Mouse (Mus musculus) gastrocnemius, adult 2 months (tissue): Measurements from ENCODE around the gene Gm45711. TPM values are rescaled to one million over a fixed set of nuclear protein-coding genes. Genes with fewer than 3 reads are reported as not detected.
A peak's percentile ranks its signal among the peaks of the same experiment; 100 is the strongest.
"Not testable (repeated sequence)": the region's sequence is repeated elsewhere in the genome, so short reads cannot be mapped to it uniquely, and the experiment has no call there.

ENCODE experiments used
- DNase-seq: peaks from one replicate; pipeline ENCODE4 v3.0.0; 2022
- H3K27ac ChIP-seq: fragments of 200-600 bp; 2 replicates; pipeline ENCODE4 v1.8.1; 2022; ENCODE audit warnings: mild to moderate bottlenecking
- H3K4me3 ChIP-seq: fragments of 200-600 bp; 2 replicates; pipeline ENCODE4 v1.8.1; 2022; ENCODE audit warnings: mild to moderate bottlenecking, moderate library complexity
- CTCF ChIP-seq: fragments of 200-600 bp; IDR thresholded peaks from 2 replicates; pipeline ENCODE4 v1.8.1; 2022; ENCODE audit warnings: antibody characterized with exemption, mild to moderate bottlenecking, moderate library complexity
- intact Hi-C: fragments of 180-260 bp; cut with DNase I; formaldehyde crosslinking; loops from one replicate; pipeline ENCODE4 v1.15.1; 2025
- total RNA-seq, 2 experiments: library from RNA; stranded (reverse); gene quantifications; 2 replicates each; pipeline ENCODE4 v1.2.3; 2021

Gene Gm45711
- total RNA-seq, 2 experiments from 2014 or later: not detected

DNA sequence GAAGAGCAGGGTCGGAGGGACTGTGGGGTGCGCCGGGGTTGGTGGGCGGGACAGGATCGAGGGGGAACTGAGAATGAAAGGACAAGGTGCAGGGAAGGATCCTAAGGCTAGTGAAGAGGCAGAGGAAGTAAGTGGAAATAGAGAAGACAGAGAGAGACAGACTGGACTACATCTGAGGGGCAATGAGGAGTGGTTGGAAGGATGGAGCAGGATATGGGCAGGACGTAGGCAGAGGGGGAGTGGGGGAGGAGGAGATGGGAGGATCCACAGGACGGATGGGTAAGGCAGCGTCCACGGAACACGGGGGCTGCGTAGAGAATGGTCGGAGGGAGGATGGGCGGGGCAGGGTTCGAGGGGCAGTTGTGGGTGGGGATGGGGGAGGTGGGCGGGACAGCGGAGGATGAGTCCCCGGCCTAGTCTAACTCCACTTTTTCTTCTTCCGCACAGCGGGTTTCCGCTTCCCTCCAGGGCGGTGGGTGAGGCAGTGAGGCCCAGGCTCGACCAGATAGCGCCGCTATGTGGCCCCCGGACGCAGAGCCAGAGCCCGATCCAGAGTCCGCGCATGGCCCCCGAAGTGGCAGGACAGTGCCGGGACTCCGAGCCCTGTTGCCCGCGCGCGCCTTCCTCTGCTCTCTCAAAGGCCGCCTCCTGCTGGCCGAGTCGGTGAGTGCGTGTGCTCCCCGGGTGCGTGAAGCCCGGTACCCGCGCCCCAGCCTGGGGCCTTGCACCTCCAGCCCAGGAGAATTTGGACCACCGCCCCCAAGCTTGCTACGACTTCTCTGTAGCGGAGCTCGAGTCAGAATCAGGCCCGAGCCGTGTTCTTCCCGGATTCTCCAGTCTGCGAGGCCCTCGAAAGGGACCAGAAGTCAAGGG is 30.6 kb upstream of the Gm45711 start:
- Histone ChIP-seq H3K4me3 (peak overlapping the region; percentile 88), H3K27ac (peak overlapping the region; percentile 93)
- intact Hi-C loops: loop anchor here (5.0 kb wide), 1 partner anchor 88 kb away; the partner anchor contains the start of gene Cklf
- peak; percentile 72 for TF ChIP-seq CTCF
- peak; percentile 84 for DNase-seq

DNA sequence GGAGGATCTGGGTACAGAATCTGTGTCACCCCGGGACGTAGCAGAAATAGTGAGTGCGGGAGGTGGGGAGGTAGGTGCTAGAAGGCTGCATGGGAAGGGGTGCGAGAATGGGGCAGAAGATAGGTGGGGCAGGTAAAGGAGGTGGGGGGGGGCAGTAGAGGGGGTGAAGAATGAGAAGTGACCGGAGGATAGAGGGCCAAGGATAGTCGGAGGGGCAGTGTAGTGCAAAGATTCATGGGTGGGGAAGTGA is 30.0 kb upstream of the Gm45711 start:
- TF ChIP-seq CTCF: no peak
- peak overlapping the region; percentile 88 for H3K4me3 ChIP-seq
- intact Hi-C loops: loop anchor here (5.0 kb wide), 1 partner anchor 88 kb away; the partner anchor contains the start of gene Cklf
- H3K27ac ChIP-seq: peak overlapping the region; percentile 93
- DNase-seq: no peak

DNA sequence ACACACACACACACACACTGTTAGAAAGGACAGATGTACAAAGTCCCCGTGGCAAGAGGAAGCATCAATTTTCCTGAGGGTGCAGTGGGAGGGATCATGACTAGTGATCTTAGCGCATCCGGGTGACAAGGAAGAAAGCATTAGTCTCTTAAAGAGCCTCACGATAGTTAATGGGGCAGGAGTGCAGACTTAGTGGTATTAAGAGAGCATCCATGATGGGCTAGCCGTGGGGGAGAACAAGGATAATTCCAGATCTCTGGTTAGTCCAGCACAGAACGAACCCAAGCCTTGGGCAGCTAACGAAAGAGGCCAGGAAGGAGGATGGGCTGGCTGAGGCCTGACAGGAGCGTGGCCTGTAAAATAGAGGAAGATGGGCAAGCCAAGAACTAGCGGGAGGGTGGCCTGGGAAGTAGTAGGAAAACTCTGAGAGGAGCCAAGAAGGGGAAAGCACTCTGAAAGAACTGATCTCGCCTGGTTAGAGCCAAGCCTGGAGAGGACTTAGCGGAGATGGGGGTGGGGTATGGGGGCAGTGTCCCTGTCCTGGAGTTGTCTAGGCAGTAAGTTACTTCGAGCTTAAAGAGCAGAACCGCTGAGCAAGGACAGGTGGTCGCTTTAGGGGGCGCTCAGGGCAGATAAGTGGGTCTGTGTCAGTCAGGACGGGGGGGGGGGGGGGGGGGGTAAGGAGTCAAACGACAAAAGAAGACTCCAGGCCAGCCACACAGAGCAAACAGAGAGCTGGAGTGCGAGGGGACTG is 29.5 kb upstream of the Gm45711 start, which contains the start of gene Cmtm3:
TSS of gene Cmtm3 (plus strand) at position 182 of the 754 bp plus-strand sequence.
- H3K4me3 ChIP-seq: peak within 1 kb of the TSS; percentile 88
- H3K27ac ChIP-seq: peak within 1 kb of the TSS; percentile 93
- DNase-seq: peak; percentile 29
- intact Hi-C loops: no loop called here
- no peak for TF ChIP-seq CTCF

DNA sequence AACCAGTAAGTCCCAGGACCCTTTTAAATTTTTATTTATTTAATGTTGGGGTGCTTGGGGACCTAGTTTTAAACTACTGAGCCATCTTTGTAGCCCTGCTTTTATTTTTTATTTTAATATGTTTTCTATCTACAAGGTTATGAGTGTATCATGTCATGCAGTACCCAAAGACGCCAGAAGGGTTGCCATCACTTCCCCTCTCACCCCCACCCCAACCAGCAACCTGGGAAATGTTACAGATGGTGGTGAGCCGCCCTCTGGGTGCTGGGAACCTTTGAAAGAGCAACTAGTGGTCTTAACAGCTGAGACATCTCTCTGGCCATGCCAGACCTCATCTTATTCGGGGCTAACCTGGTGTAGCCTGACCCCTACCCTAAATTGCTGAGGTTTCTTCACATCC is 28.0 kb upstream of the Gm45711 start:
- DNase-seq: no peak
- H3K27ac ChIP-seq: no peak overlapping the region
- H3K4me3 ChIP-seq: no peak overlapping the region
- intact Hi-C loops: no loop called here
- no peak for TF ChIP-seq CTCF

DNA sequence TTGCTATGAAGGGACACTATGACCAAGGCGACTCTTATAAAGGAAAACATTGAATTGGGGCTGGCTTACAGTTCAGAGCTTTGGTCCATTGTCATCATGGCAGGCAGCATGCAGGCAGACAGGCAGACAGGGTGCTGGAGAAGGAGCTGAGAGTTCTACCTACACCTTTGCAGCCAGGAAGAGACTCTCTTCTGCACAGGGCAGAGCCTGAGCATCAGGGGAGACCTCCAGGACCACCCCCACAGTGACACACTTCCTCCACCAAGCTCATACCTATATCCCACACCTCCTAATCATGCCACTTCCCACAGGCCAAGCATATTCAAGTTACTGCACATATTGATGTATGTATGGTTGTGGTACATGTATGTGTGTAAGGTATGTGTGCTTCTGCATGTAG is 26.9 kb upstream of the Gm45711 start:
- intact Hi-C loops: no loop called here
- no peak for DNase-seq
- TF ChIP-seq CTCF: no peak
- Histone ChIP-seq H3K4me3 (no peak overlapping the region), H3K27ac (no peak overlapping the region)

DNA sequence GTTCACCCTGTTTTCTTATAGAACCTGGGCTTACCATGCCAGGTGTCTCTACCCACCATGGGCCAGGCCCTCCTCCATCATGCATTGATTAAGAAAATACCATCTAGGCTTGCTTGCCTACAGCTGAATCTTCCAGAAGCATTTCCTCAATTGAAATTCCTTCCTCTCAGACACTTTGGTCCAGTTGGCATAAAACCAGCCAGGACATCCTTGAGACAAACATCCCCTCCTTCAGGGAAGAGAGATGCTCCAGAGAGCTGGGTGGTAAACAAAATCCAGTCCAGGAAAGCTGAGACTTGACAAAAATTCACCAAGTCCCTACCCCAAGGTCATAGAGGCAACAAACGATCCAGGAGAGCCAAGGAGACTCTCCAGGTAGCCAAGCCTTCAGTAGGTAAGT is 24.3 kb upstream of the Gm45711 start:
- Histone ChIP-seq H3K4me3 (no peak overlapping the region), H3K27ac (no peak overlapping the region)
- DNase-seq: no peak
- intact Hi-C loops: no loop called here
- no peak for TF ChIP-seq CTCF

DNA sequence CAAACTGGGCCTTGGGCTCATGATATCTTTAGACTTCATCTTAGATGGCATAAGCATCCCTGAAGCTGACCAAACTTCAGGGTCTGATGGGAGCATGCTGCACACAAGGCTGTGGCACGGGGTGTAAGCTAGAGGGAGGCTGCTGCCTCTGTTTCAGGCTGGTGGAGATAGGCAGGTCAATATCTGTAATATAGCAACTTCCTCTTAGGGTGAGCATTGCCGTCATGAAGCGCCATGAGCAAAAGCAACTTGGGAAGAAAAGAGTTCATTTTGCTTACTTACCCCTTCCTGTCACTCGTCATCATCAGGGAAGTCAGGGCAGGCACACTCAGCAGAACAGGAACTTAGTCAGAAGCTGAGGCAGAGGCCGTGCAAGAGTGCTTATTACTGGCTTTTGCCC is 23.9 kb upstream of the Gm45711 start:
- no peak for TF ChIP-seq CTCF
- no peak for DNase-seq
- intact Hi-C loops: no loop called here
- H3K4me3 ChIP-seq: no peak overlapping the region
- no peak overlapping the region for H3K27ac ChIP-seq

DNA sequence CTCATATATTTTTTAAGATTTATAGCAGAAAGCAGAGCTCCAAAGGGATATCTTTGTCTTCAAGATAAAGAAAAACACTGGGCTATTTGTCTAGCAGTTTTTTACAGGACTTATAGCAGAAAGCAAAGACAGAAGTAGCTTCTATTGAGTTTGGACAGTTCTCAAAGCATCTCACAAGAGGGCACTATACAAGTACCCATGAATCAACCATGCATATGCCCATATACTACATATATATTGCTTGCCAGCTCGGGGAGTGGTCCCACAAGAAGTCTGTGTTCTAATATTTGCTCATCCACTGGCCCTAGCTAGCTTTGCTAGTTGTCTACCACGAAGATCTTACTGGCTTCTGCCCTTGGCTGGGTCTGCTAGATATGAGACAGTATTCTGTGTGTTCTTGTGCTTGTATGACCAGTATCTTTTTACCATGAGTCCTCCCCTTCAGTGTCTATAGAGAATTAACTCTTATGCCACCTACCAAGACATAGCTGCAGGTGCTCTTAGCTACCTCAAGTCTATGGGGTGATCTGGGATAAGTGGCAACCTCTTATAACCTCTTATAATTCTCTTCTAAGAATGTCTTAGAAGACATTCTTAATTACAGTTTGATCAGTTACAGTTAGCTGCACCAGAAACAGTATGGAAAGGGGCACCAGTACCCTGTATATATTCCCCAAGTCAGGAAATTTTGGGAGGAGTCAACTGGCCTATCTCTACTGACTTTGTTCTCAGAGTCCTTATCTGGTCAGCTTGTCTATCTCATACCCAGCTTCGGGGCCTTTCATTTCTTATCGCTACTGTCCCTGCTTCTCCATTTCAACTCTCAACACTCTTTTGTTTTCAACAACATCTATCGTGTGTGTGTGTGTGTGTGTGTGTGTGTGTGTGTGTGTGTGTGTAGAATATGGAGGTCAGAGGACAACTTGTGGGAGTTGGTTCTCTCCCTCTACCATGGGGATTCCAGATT is 23.1 kb upstream of the Gm45711 start:
- Histone ChIP-seq H3K27ac (no peak overlapping the region), H3K4me3 (no peak overlapping the region)
- no peak for DNase-seq
- intact Hi-C loops: no loop called here
- TF ChIP-seq CTCF: no peak

DNA sequence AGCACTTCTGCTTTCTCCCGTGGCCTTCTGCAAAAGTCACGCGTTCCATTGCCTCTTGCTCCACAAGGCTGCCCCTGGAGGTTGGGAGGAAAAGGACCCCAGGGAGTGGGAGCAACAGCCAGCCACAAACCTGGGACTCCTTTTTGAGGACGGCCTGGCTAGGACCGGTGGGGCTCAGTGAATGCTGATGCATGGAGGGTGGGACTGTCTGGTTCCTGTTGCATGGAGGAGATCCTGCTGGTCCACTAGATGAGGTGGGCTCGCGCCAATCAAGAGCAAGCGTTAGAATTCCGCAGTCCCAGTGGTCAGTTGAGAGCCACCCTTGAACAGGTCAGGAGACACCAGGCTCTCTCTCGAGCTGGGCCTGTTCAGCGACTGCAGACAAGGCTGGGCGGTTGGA is 12.0 kb upstream of the Gm45711 start, which contains the start of gene Cmtm2b:
TSS of gene Cmtm2b (plus strand) at position 301 of the 400 bp plus-strand sequence.
- DNase-seq, H3K4me3 ChIP-seq, intact Hi-C loops, H3K27ac ChIP-seq: not testable (repeated sequence)

DNA sequence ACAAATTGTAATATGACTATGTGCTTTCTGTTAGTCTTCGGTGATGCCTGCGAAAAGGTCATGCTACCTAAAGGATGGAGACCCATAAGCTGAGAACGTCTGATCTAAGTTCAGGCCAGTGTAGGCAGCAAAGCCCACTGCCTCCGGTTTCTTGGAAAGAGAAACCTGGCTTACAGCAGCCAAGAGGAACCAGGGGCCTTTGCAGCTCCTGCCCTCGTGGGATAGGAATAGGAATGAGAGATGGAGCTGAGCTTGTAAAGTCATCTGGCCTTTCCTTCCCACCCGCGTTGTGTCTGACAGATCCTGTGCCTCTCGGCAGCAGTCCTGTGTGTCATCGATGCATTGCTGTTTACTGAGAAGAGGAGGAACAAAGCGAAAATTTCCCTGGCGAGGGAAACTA is 11.4 kb upstream of the Gm45711 start, which contains the start of gene Gm11020:
TSS of gene Gm11020 (plus strand) at position 301 of the 400 bp plus-strand sequence.
- intact Hi-C loops: not testable (repeated sequence)

DNA sequence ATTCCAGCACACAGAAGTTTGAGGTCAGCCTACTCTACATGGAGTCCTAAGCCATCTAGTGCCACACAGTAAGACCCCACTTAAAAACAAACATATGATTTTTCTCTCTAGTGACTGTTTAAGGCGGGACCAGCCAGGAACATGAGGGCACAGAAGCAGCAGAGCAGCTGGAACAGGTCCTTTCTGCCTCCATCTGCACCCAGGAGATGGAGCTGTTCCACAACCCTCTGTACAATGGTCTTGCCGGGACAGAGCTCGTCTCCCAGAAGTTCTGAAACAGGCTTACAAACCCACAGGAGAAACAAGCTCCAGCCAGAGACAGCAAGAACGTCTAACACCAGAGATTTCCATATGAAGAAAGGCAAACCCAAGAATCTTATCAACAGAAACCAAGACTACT is 3.4 kb upstream of the Gm45711 start:
- peak; percentile 38 for DNase-seq
- TF ChIP-seq CTCF: peak; percentile 45
- H3K4me3 ChIP-seq: no peak overlapping the region
- intact Hi-C loops: no loop called here
- no peak overlapping the region for H3K27ac ChIP-seq

More for the DNA sequence above, 11.4 kb upstream of the Gm45711 start, which contains the start of gene Gm11020:
- DNase-seq, H3K27ac ChIP-seq, H3K4me3 ChIP-seq: not testable (repeated sequence)

DNA sequence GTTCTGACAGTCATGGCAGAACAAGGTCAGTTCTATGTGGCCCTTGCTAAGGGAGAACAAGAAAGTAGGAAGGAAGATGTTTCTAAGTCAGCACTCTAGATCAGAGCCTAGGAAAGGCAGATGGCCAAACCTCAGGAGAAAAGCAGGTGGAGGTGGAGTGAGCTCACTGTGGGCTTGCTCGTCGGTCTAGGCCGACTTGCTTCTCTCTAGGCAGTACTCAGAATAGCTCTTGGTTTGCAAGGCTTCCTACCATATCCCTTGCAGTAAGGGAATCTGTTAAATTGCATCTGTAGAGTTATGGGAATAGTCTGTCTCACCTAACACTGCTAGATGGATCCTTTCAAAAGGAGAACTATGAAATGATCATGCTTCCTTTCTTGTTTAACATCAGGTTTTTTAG is 2.1 kb upstream of the Gm45711 start:
- intact Hi-C loops, H3K4me3 ChIP-seq, H3K27ac ChIP-seq, DNase-seq: not testable (repeated sequence)

DNA sequence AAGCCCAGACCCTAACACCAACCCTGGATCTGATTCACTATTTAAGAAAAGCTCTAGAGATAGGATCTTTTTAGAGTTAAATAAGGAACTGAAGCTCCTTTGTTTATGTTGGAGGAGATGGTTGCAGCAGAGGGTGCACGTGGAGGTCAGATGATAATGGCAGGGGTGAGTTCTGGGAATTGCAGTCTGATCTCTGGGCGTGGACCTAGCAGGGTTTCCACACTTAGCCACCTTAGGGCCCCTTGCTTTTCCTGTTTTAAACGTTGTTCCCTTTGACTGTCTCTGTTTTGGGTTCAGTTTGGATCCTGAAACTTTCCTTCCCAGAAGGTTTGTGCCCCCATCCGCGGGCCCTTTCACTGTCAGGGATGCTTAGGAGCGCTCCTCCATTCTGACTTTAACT is 1.5 kb downstream of the Gm45711 start:
- H3K4me3 ChIP-seq, H3K27ac ChIP-seq, DNase-seq, intact Hi-C loops: not testable (repeated sequence)
